Mouse (Mus musculus) neural tube, embryonic 13.5 days (tissue): Measurements from ENCODE around the gene Tdp2. TPM values are rescaled to one million over a fixed set of nuclear protein-coding genes. Genes with fewer than 3 reads are reported as not detected.
A peak's percentile ranks its signal among the peaks of the same experiment; 100 is the strongest.
"Not testable (repeated sequence)": the region's sequence is repeated elsewhere in the genome, so short reads cannot be mapped to it uniquely, and the experiment has no call there.

Experiments used
- ATAC-seq: fragments of 200-750 bp; cut with Nextera tagmentation; 2 replicates; pipeline ENCODE4 v1.8.0; 2017; ENCODE audit warnings: low read depth, mild to moderate bottlenecking, moderate TSS enrichment, moderate library complexity
- H3K27ac ChIP-seq: fragments of 300-500 bp; sonication (generic); replicated peaks from 2 replicates; pipeline ENCODE4 v1.5.1; 2015; ENCODE audit warnings: moderate library complexity, mild to moderate bottlenecking, inconsistent platforms
- H3K27me3 ChIP-seq: fragments of 300-500 bp; sonication (generic); 2 replicates; pipeline ENCODE4 v1.6.1; 2015; ENCODE audit warnings: mild to moderate bottlenecking, inconsistent platforms
- H3K36me3 ChIP-seq: fragments of 300-500 bp; sonication (generic); 2 replicates; pipeline ENCODE4 v1.6.1; 2015; ENCODE audit warnings: mild to moderate bottlenecking, inconsistent platforms
- H3K4me1 ChIP-seq: fragments of 300-500 bp; sonication (generic); replicated peaks from 2 replicates; pipeline ENCODE4 v1.6.1; 2015; ENCODE audit warnings: inconsistent platforms
- H3K4me2 ChIP-seq: fragments of 300-500 bp; sonication (generic); 2 replicates; pipeline ENCODE4 v1.6.1; 2015; ENCODE audit warnings: inconsistent platforms, mild to moderate bottlenecking, moderate library complexity
- H3K4me3 ChIP-seq: fragments of 300-500 bp; sonication (generic); 2 replicates; pipeline ENCODE4 v1.5.1; 2015; ENCODE audit warnings: mild to moderate bottlenecking, inconsistent platforms
- H3K9ac ChIP-seq: fragments of 300-500 bp; sonication (generic); 2 replicates; pipeline ENCODE4 v1.6.1; 2015; ENCODE audit warnings: moderate library complexity, mild to moderate bottlenecking, inconsistent platforms
- H3K9me3 ChIP-seq: fragments of 300-500 bp; sonication (generic); 2 replicates; pipeline ENCODE4 v1.6.1; 2016; ENCODE audit warnings: inconsistent platforms
- WGBS: fragments of 180-500 bp; shearing (Covaris S2); methylation state at CpG from one replicate; pipeline ENCODE4 v1.1.7; 2015; 5-methylcytosine and 5-hydroxymethylcytosine counted together
- polyA plus RNA-seq: library from polyadenylated mRNA; unstranded; fragments of >200 nt; fragmentation: Nextera tagmentation; extraction: Ambion mirVana; gene quantifications from 2 replicates; pipeline ENCODE4 v1.2.1, GENCODE M21; 2015

Gene Tdp2
- polyA plus RNA-seq, 1 experiment from 2014 or later, result 40.1 TPM

DNA sequence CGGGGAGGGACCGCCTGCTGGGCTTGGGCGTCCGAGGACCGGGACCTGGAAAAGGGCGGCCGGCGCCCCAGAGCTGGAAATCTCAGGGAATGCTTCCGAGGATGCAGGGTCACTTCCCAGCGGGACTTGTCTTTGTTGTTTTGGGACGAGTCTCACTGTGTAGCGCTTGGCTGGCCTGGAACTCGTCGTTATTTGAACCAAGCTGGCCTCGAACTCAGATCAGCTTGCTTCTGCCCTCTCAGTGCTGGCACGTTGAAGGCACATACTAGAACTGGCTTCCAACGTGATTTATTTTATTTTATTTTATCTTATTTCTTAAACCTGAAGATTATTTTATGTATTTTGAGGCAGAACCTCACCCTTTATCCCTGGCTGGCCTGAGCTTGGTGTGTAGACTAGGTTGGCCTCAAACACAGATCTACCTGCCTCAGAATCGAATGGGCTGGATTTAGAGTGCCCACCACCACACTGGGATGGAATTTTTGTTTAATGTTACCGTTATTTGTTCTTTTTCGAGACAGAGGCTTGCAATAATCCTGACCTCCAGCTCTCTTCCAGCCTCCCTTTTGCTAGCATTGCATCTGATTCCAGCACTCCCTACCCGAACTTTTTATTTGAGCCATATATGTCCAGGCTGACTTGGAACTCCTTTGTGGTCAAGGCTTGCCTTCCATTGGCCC is 792 bp downstream of the Tdp2 start:
- peak; percentile 42 for ATAC-seq
- Histone ChIP-seq H3K9me3 (no peaks in the 10 kb centered on the region), H3K9ac (peak overlapping the region; percentile 96), H3K36me3 (peaks cover under 1% of the 10 kb centered on the region; the same call in 1 of the 2 replicates), H3K27ac (peak overlapping the region; percentile 94), H3K4me3 (peak overlapping the region; percentile 95), H3K4me2 (peak overlapping the region; percentile 69), H3K27me3 (no peaks in the 10 kb centered on the region), H3K4me1 (peaks cover 38% of the 10 kb centered on the region)
- WGBS, result 4% methylated on average over 21 of the region's 21 CpGs

DNA sequence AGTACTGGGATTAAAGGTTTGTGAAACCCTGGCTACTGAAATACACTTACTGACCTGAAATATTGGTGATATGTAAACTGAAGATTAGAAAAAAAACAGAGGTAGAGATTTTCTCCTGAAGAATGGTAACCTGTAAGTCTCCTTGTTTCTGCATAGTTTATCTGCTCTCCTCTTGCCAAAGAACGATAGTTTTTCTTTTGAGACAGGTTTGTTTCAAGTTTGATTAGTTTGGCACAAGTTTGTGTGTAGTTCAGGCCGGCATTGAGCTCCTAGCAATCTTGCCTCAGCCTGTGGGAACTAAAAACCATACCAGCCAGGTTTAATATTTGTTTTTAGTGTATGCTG is 1.3 kb downstream of the Tdp2 start:
- H3K9me3 ChIP-seq, result no peaks in the 10 kb centered on the region
- peak overlapping the region; percentile 96 for H3K9ac ChIP-seq
- no peak for ATAC-seq
- H3K36me3 ChIP-seq, result peaks cover 3% of the 10 kb centered on the region; the same call in 1 of the 2 replicates
- 71% methylated on average over 2 of the region's 2 CpGs for WGBS
- no peak overlapping the region for H3K27ac ChIP-seq
- H3K27me3 ChIP-seq, result no peaks in the 10 kb centered on the region
- H3K4me3 ChIP-seq, result peak overlapping the region; percentile 95
- H3K4me2 ChIP-seq, result peak overlapping the region; percentile 69
- H3K4me1 ChIP-seq, result peaks cover 38% of the 10 kb centered on the region

GRCm38 (mm10) chr13:24837765-24838164 is 6.3 kb downstream of the Tdp2 start:
- H3K4me2 ChIP-seq, ATAC-seq, H3K27me3 ChIP-seq, H3K9me3 ChIP-seq, H3K27ac ChIP-seq, H3K4me3 ChIP-seq, H3K9ac ChIP-seq: not testable (repeated sequence)
- peaks cover 26% of the 10 kb centered on the region for H3K4me1 ChIP-seq
- WGBS, result 92% methylated on average over 8 of the region's 8 CpGs
- peaks cover 23% of the 10 kb centered on the region for H3K36me3 ChIP-seq

GRCm38 (mm10) chr13:24839831-24840230 is 8.4 kb downstream of the Tdp2 start:
- Histone ChIP-seq H3K9ac (no peak overlapping the region), H3K9me3 (no peaks in the 10 kb centered on the region), H3K4me3 (no peak overlapping the region), H3K4me2 (no peak overlapping the region), H3K27ac (no peak overlapping the region), H3K4me1 (peaks cover 14% of the 10 kb centered on the region), H3K36me3 (peaks cover 23% of the 10 kb centered on the region), H3K27me3 (no peaks in the 10 kb centered on the region)
- WGBS, result 86% methylated on average over 3 of the region's 3 CpGs
- no peak for ATAC-seq

- Histone ChIP-seq H3K9me3 (no peaks in the 10 kb centered on the region), H3K4me1 (peaks cover 18% of the 10 kb centered on the region), H3K4me2 (no peak overlapping the region), H3K4me3 (no peak overlapping the region), H3K27me3 (no peaks in the 10 kb centered on the region), H3K36me3 (peaks cover 23% of the 10 kb centered on the region), H3K27ac (no peak overlapping the region), H3K9ac (no peak overlapping the region)
- ATAC-seq, result no peak
- 96% methylated on average over 3 of the region's 3 CpGs for WGBS
Observed at GRCm38 (mm10) chr13:24841702-24842101, 10.2 kb downstream of the Tdp2 start.

DNA sequence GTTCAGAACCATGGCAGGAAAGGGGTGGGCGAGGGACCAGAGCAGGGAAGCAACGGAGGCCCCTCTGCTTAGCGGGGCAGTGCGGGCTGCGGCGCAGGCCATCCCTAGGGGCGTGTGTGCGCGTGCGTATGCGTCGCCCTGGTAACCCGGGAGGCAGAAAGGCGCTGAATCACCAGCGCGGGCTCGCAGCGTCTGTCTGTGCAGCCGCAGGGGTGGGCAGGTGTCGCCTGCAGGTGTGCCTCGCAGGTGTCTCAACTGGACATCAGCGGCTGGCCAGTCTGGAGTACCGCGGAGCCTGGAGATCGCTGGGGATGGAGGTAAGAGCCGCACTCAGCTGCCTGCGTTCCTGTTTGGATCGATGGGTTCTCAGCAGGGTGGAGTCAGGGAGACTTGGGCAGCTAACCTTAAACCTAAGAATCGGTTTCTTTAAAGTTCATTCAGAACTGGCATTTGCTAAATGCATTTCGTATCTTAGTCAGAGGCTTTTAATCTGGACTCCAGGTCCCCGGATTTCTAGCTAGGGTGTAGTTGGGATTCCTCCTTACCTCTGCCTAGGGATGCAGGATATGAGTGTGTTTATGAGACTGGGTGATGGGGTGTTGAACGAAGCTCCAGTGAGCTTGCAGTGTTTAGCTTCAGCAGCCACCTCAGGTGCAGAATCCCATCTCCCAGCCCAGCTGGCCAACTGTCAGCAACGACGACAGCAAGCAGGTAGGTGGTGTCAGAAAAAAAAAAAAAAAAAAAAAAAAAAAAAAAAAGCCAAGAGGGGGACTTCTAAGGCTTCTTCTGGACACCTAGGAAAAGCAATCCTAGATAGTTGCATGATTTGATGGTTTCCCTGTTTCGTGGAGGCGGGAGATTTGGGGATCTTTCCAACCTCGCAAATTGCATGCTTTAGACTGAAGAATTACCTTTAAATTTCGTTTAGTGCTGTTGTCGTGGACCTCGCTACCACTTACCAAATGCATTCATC is 13.8 kb downstream of the Tdp2 start, which contains the start of gene D130043K22Rik:
TSS of gene D130043K22Rik (plus strand) at position 153 of the 973 bp plus-strand sequence.
- Histone ChIP-seq H3K9ac (peak within 1 kb of the TSS; percentile 72), H3K4me3 (peak within 1 kb of the TSS; percentile 57), H3K4me1 (peaks cover 17% of the 10 kb centered on the region), H3K4me2 (peak within 1 kb of the TSS; percentile 83), H3K27me3 (no peaks in the 10 kb centered on the region), H3K36me3 (peaks cover 10% of the 10 kb centered on the region), H3K27ac (0 out of 2 replicates have a peak within 1 kb of the TSS, but pooled peaks have one; percentile 13), H3K9me3 (no peaks in the 10 kb centered on the region)
- WGBS, result 11% methylated on average over 40 of the region's 40 CpGs
- ATAC-seq, result peak; percentile 97

DNA sequence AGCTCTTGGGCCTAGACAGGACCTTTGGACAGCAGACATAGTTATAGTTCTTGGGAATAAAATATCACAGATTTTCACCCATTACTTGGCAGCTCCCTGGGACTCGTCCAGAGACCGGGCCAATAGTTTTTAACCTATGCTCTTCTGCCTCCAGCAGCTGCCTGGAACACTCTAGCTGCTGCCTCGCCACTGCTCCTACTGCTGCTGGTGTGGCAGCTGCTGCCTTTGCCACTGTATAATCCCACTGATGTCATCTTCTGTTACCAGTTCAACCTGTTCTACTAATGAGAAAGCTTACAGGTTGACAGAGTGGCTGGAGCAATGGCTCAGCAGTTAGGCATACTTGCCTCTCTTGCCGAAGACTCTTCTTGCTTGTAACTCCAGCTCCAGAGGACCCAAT is 17.8 kb downstream of the Tdp2 start:
- 85% methylated on average over 4 of the region's 4 CpGs for WGBS

GRCm38 (mm10) chr13:24851989-24852388 is 20.5 kb downstream of the Tdp2 start:
- no peaks in the 10 kb centered on the region for H3K36me3 ChIP-seq
- H3K9ac ChIP-seq, result no peak overlapping the region
- no peaks in the 10 kb centered on the region for H3K4me1 ChIP-seq
- no peak overlapping the region for H3K4me2 ChIP-seq
- no peaks in the 10 kb centered on the region for H3K9me3 ChIP-seq
- H3K4me3 ChIP-seq, result no peak overlapping the region
- H3K27me3 ChIP-seq, result no peaks in the 10 kb centered on the region
- no peak overlapping the region for H3K27ac ChIP-seq
- WGBS, result 85% methylated on average over 2 of the region's 2 CpGs
- no peak for ATAC-seq

More for the DNA sequence above, 17.8 kb downstream of the Tdp2 start:
- H3K27me3 ChIP-seq, result no peaks in the 10 kb centered on the region
- H3K4me2 ChIP-seq, result no peak overlapping the region
- H3K9ac ChIP-seq, result no peak overlapping the region
- no peak overlapping the region for H3K27ac ChIP-seq
- peaks cover 16% of the 10 kb centered on the region for H3K4me1 ChIP-seq
- no peak overlapping the region for H3K4me3 ChIP-seq
- no peaks in the 10 kb centered on the region for H3K36me3 ChIP-seq
- no peaks in the 10 kb centered on the region for H3K9me3 ChIP-seq
- ATAC-seq, result no peak

DNA sequence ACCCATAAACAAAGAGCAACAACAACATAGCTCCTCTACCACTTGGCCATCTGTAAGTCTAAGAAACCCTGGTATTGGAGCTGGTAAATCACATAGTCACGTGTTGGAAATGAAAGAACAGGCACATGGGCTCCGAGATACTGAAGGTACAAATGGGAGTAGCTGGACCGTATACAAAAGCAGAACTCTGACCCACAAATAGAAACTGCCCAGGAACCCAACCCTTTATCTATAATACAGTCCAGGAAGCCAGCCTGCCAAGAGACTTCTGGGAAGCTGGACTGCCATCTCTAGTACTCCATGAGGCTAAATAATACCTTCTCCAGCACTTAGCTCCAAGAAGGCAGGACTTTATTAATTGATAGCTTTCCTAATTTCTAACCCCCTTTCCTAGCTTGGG is 21.1 kb downstream of the Tdp2 start:
- H3K4me2 ChIP-seq, result no peak overlapping the region
- no peaks in the 10 kb centered on the region for H3K36me3 ChIP-seq
- H3K9ac ChIP-seq, result no peak overlapping the region
- 82% methylated on average over 3 of the region's 3 CpGs for WGBS
- no peaks in the 10 kb centered on the region for H3K4me1 ChIP-seq
- ATAC-seq, result no peak
- H3K27ac ChIP-seq, result no peak overlapping the region
- H3K9me3 ChIP-seq, result no peaks in the 10 kb centered on the region
- H3K4me3 ChIP-seq, result no peak overlapping the region
- no peaks in the 10 kb centered on the region for H3K27me3 ChIP-seq

- Histone ChIP-seq H3K9me3 (no peaks in the 10 kb centered on the region), H3K36me3 (no peaks in the 10 kb centered on the region), H3K9ac (no peak overlapping the region), H3K4me2 (no peak overlapping the region), H3K4me3 (no peak overlapping the region), H3K27ac (no peak overlapping the region), H3K27me3 (no peaks in the 10 kb centered on the region), H3K4me1 (no peaks in the 10 kb centered on the region)
- no peak for ATAC-seq
Observed at GRCm38 (mm10) chr13:24859115-24859514, 27.6 kb downstream of the Tdp2 start.

DNA sequence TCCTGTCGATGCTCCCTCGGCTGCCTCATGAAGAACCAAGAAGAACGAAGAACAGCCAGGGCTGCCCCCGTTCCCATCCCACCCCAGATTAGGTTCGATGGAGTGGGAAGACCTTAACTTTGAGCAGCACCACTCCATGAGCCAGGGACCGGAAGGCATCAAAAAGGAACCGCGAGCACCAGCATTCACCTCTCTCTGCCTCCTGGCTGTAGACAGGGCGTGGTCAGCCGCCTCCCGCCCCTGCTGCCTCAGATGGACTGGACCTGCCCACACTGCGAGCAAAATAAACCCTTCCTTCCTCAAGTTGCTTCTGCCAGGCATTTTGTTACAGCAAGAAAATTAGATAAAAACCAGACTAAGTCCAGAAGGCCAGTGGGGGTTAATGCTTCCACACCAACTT is 29.6 kb downstream of the Tdp2 start:
- no peak overlapping the region for H3K4me3 ChIP-seq
- no peak overlapping the region for H3K4me2 ChIP-seq
- H3K4me1 ChIP-seq, result no peaks in the 10 kb centered on the region
- H3K36me3 ChIP-seq, result no peaks in the 10 kb centered on the region
- ATAC-seq, result no peak
- H3K27me3 ChIP-seq, result no peaks in the 10 kb centered on the region
- no peaks in the 10 kb centered on the region for H3K9me3 ChIP-seq
- H3K27ac ChIP-seq, result no peak overlapping the region
- WGBS, result 65% methylated on average over 12 of the region's 12 CpGs
- H3K9ac ChIP-seq, result no peak overlapping the region

DNA sequence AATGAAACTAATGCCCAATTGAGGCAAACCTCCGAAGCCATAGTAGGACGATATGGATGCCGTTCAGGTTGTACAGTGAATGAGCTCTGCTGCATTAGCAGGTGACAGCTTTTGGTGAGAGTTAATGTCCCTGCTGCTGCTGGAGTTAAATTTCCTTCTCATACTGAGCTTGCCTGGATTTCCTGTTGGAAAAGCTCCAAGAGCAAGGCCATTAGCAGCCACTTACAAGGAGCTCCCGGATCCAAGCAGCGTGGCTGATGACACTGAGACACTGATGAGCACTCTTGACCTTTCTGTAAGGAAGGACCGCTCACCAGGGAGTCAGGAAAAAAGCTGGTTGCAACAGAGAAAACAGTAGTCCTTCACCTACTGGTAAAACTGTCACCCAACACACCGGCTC is 30.5 kb downstream of the Tdp2 start:
- H3K27ac ChIP-seq, result no peak overlapping the region
- no peak for ATAC-seq
- H3K9ac ChIP-seq, result no peak overlapping the region
- H3K4me2 ChIP-seq, result no peak overlapping the region
- no peaks in the 10 kb centered on the region for H3K9me3 ChIP-seq
- H3K4me3 ChIP-seq, result no peak overlapping the region
- 78% methylated on average over 7 of the region's 7 CpGs for WGBS
- H3K4me1 ChIP-seq, result no peaks in the 10 kb centered on the region
- no peaks in the 10 kb centered on the region for H3K27me3 ChIP-seq
- no peaks in the 10 kb centered on the region for H3K36me3 ChIP-seq
